Mouse (Mus musculus): ENCODE measurements at regions not wholly inside any gene's neighbourhood (a gene's known extent, or its start where the extent isn't known, plus 50 kb on each side); places are given as distances from the start of the nearest gene placed in this dataset.
A peak's percentile ranks its signal among the peaks of the same experiment; 100 is the strongest.

- peak; percentile 27 for DNase-seq
Observed at GRCm38 (mm10) chr3:38695836-38696235, 190.9 kb upstream of the Fat4 start.

GRCm38 (mm10) chr3:38692768-38693167 is 194.0 kb upstream of the Fat4 start:
- no peak for DNase-seq

GRCm38 (mm10) chr3:38684247-38684991 is 199.8 kb upstream of the Ankrd50 start:
- DNase-seq: no peak

GRCm38 (mm10) chr3:38663670-38664494 is 179.2 kb upstream of the Ankrd50 start:
- DNase-seq: no peak

- DNase-seq: no peak
Observed at GRCm38 (mm10) chr3:38663023-38663422, 178.4 kb upstream of the Ankrd50 start.

GRCm38 (mm10) chr3:38656790-38657189 is 172.1 kb upstream of the Ankrd50 start:
- no peak for DNase-seq

- DNase-seq: no peak
Observed at GRCm38 (mm10) chr3:38653928-38654327, 169.3 kb upstream of the Ankrd50 start.

- no peak for DNase-seq
Observed at GRCm38 (mm10) chr3:38652985-38653685, 168.5 kb upstream of the Ankrd50 start.

- DNase-seq: no peak
Observed at GRCm38 (mm10) chr3:38650176-38650575, 165.5 kb upstream of the Ankrd50 start.

GRCm38 (mm10) chr3:38648633-38649032 is 164.0 kb upstream of the Ankrd50 start:
- DNase-seq: no peak

- DNase-seq: no peak
Observed at GRCm38 (mm10) chr3:38647737-38648330, 163.2 kb upstream of the Ankrd50 start.

GRCm38 (mm10) chr3:38641733-38642132 is 157.1 kb upstream of the Ankrd50 start:
- no peak for DNase-seq

- no peak for DNase-seq
Observed at GRCm38 (mm10) chr3:38636806-38637205, 152.2 kb upstream of the Ankrd50 start.

- no peak for DNase-seq
Observed at GRCm38 (mm10) chr3:38633347-38633746, 148.7 kb upstream of the Ankrd50 start.

- DNase-seq: no peak
Observed at GRCm38 (mm10) chr3:38625575-38626184, 141.0 kb upstream of the Ankrd50 start.

GRCm38 (mm10) chr3:38617989-38618388 is 133.3 kb upstream of the Ankrd50 start:
- no peak for DNase-seq

- no peak for DNase-seq
Observed at GRCm38 (mm10) chr3:38617217-38617616, 132.6 kb upstream of the Ankrd50 start.

GRCm38 (mm10) chr3:38613706-38614105 is 129.1 kb upstream of the Ankrd50 start:
- no peak for DNase-seq

- DNase-seq: no peak
Observed at GRCm38 (mm10) chr3:38591531-38591930, 106.9 kb upstream of the Ankrd50 start.

GRCm38 (mm10) chr3:38588966-38589365 is 104.3 kb upstream of the Ankrd50 start:
- DNase-seq: no peak

GRCm38 (mm10) chr3:38585509-38585908 is 100.9 kb upstream of the Ankrd50 start:
- DNase-seq: no peak

- DNase-seq: no peak
Observed at GRCm38 (mm10) chr3:38579781-38580180, 95.1 kb upstream of the Ankrd50 start.

All from right cerebral cortex, postnatal 4 days (tissue).